Mouse (Mus musculus): ENCODE data around the gene Repin1. TPM values are rescaled to one million over a fixed set of nuclear protein-coding genes. Genes with fewer than 3 reads are reported as not detected.
A peak's percentile ranks its signal among the peaks of the same experiment; 100 is the strongest.

Gene Repin1
- polyA plus RNA-seq, 1 experiment from 2014 or later = 44.3 TPM

GRCm38 (mm10) chr6:48565693-48566310 is 27.9 kb upstream of the Repin1 start:
- Histone ChIP-seq H3K9me3 (no peaks in the 10 kb centered on the region), H3K27ac (replicated peaks) (no peak overlapping the region), H3K36me3 (peaks cover 22% of the 10 kb centered on the region), H3K9ac (no peak overlapping the region), H3K27me3 (no peaks in the 10 kb centered on the region), H3K4me3 (no peak overlapping the region), H3K4me2 (no peak overlapping the region), H3K4me1 (replicated peaks) (0 out of 2 replicates have a peak, but pooled peaks cover 4% of the 10 kb centered on the region)
- no peak for ATAC-seq (ENCODE audit: low FRiP score, low read depth)
- 94% methylated on average over 4 of the region's 4 CpGs for WGBS

- H3K4me2 ChIP-seq = no peak overlapping the region
- no peak for ATAC-seq (ENCODE audit: low FRiP score, low read depth)
- WGBS = 51% methylated on average over 5 of the region's 5 CpGs
- H3K27me3 ChIP-seq = no peaks in the 10 kb centered on the region
- no peak overlapping the region for H3K9ac ChIP-seq
- no peaks in the 10 kb centered on the region for H3K9me3 ChIP-seq
- H3K4me3 ChIP-seq = no peak overlapping the region
- H3K4me1 ChIP-seq (replicated peaks) = 0 out of 2 replicates have a peak, but pooled peaks cover 4% of the 10 kb centered on the region
- H3K36me3 ChIP-seq = peaks cover 18% of the 10 kb centered on the region
- H3K27ac ChIP-seq (replicated peaks) = no peak overlapping the region
Observed at GRCm38 (mm10) chr6:48566312-48566711, 27.4 kb upstream of the Repin1 start.

- Histone ChIP-seq H3K4me3 (no peak overlapping the region), H3K36me3 (peaks cover 12% of the 10 kb centered on the region), H3K9me3 (no peaks in the 10 kb centered on the region), H3K27me3 (no peaks in the 10 kb centered on the region), H3K4me2 (no peak overlapping the region), H3K4me1 (replicated peaks) (0 out of 2 replicates have a peak, but pooled peaks cover 4% of the 10 kb centered on the region), H3K9ac (no peak overlapping the region), H3K27ac (replicated peaks) (0 out of 2 replicates have a peak overlapping the region, but pooled peaks have one; percentile 10)
- WGBS = 80% methylated on average over 21 of the region's 21 CpGs
- ATAC-seq (ENCODE audit: low FRiP score, low read depth) = peak; percentile 49; the same call in 1 of the 2 replicates
Observed at GRCm38 (mm10) chr6:48568036-48568984, 25.4 kb upstream of the Repin1 start.

GRCm38 (mm10) chr6:48569065-48569807 is 24.4 kb upstream of the Repin1 start:
- Histone ChIP-seq H3K9ac (no peak overlapping the region), H3K36me3 (peaks cover 11% of the 10 kb centered on the region), H3K27ac (replicated peaks) (no peak overlapping the region), H3K4me3 (no peak overlapping the region), H3K27me3 (no peaks in the 10 kb centered on the region), H3K9me3 (no peaks in the 10 kb centered on the region), H3K4me2 (no peak overlapping the region), H3K4me1 (replicated peaks) (0 out of 2 replicates have a peak, but pooled peaks cover 4% of the 10 kb centered on the region)
- 82% methylated on average over 8 of the region's 8 CpGs for WGBS
- no peak for ATAC-seq (ENCODE audit: low FRiP score, low read depth)

GRCm38 (mm10) chr6:48572014-48572413 is 21.7 kb upstream of the Repin1 start:
- WGBS = 95% methylated on average over 5 of the region's 5 CpGs
- H3K9ac ChIP-seq = no peak overlapping the region
- H3K4me3 ChIP-seq = no peak overlapping the region
- H3K9me3 ChIP-seq = no peaks in the 10 kb centered on the region
- no peak overlapping the region for H3K27ac ChIP-seq (replicated peaks)
- no peaks in the 10 kb centered on the region for H3K27me3 ChIP-seq
- no peaks in the 10 kb centered on the region for H3K36me3 ChIP-seq
- no peak overlapping the region for H3K4me2 ChIP-seq
- 0 out of 2 replicates have a peak, but pooled peaks cover 4% of the 10 kb centered on the region for H3K4me1 ChIP-seq (replicated peaks)
- no peak for ATAC-seq (ENCODE audit: low FRiP score, low read depth)

GRCm38 (mm10) chr6:48572572-48573061 is 21.1 kb upstream of the Repin1 start, which contains the start of gene Rarres2:
Gene Rarres2, minus strand, starts transcription at chr6:48572789.
- no peaks in the 10 kb centered on the region for H3K27me3 ChIP-seq
- whole genome bisulfite sequencing = 38% methylated on average over 6 of the region's 6 CpGs
- no peak within 1 kb of the TSS for H3K4me2 ChIP-seq
- no peaks in the 10 kb centered on the region for H3K9me3 ChIP-seq
- no peak for ATAC-seq (ENCODE audit: low FRiP score, low read depth)
- H3K4me1 ChIP-seq (replicated peaks) = 0 out of 2 replicates have a peak, but pooled peaks cover 4% of the 10 kb centered on the region
- no peak within 1 kb of the TSS for H3K4me3 ChIP-seq
- H3K27ac ChIP-seq (replicated peaks) = no peak within 1 kb of the TSS
- no peak within 1 kb of the TSS for H3K9ac ChIP-seq
- H3K36me3 ChIP-seq = no peaks in the 10 kb centered on the region

GRCm38 (mm10) chr6:48573280-48573679 is 20.4 kb upstream of the Repin1 start:
- 74% methylated on average over 10 of the region's 10 CpGs for WGBS
- Histone ChIP-seq H3K27me3 (no peaks in the 10 kb centered on the region), H3K9me3 (no peaks in the 10 kb centered on the region), H3K27ac (replicated peaks) (no peak overlapping the region), H3K4me2 (no peak overlapping the region), H3K36me3 (no peaks in the 10 kb centered on the region), H3K9ac (no peak overlapping the region), H3K4me3 (no peak overlapping the region), H3K4me1 (replicated peaks) (0 out of 2 replicates have a peak, but pooled peaks cover 4% of the 10 kb centered on the region)
- no peak for ATAC-seq (ENCODE audit: low FRiP score, low read depth)

- no peak for ATAC-seq (ENCODE audit: low FRiP score, low read depth)
- no peaks in the 10 kb centered on the region for H3K9me3 ChIP-seq
- H3K4me3 ChIP-seq = no peak overlapping the region
- H3K4me2 ChIP-seq = no peak overlapping the region
- no peaks in the 10 kb centered on the region for H3K36me3 ChIP-seq
- no peak overlapping the region for H3K9ac ChIP-seq
- WGBS = 83% methylated on average over 3 of the region's 3 CpGs
- H3K27me3 ChIP-seq = no peaks in the 10 kb centered on the region
- H3K4me1 ChIP-seq (replicated peaks) = no peaks in the 10 kb centered on the region
- no peak overlapping the region for H3K27ac ChIP-seq (replicated peaks)
Observed at GRCm38 (mm10) chr6:48573981-48574380, 19.7 kb upstream of the Repin1 start.

- Histone ChIP-seq H3K4me1 (replicated peaks) (no peaks in the 10 kb centered on the region), H3K4me3 (no peak overlapping the region), H3K4me2 (no peak overlapping the region), H3K36me3 (no peaks in the 10 kb centered on the region), H3K9ac (no peak overlapping the region), H3K9me3 (no peaks in the 10 kb centered on the region), H3K27ac (replicated peaks) (no peak overlapping the region), H3K27me3 (no peaks in the 10 kb centered on the region)
- ATAC-seq (ENCODE audit: low FRiP score, low read depth) = no peak
- WGBS = 65% methylated on average over 5 of the region's 5 CpGs
Observed at GRCm38 (mm10) chr6:48578736-48579135, 14.9 kb upstream of the Repin1 start.

- H3K9me3 ChIP-seq = no peaks in the 10 kb centered on the region
- H3K27ac ChIP-seq (replicated peaks) = no peak overlapping the region
- WGBS = 42% methylated on average over 5 of the region's 5 CpGs
- no peak overlapping the region for H3K4me2 ChIP-seq
- no peaks in the 10 kb centered on the region for H3K36me3 ChIP-seq
- H3K9ac ChIP-seq = no peak overlapping the region
- H3K4me1 ChIP-seq (replicated peaks) = no peaks in the 10 kb centered on the region
- H3K4me3 ChIP-seq = no peak overlapping the region
- H3K27me3 ChIP-seq = no peaks in the 10 kb centered on the region
- ATAC-seq (ENCODE audit: low FRiP score, low read depth) = no peak
Observed at GRCm38 (mm10) chr6:48579215-48579648, 14.5 kb upstream of the Repin1 start.

- 34% methylated on average over 3 of the region's 3 CpGs for WGBS
- Histone ChIP-seq H3K27me3 (no peaks in the 10 kb centered on the region), H3K9me3 (no peaks in the 10 kb centered on the region), H3K4me3 (no peak overlapping the region), H3K9ac (no peak overlapping the region), H3K4me2 (no peak overlapping the region), H3K4me1 (replicated peaks) (no peaks in the 10 kb centered on the region), H3K27ac (replicated peaks) (no peak overlapping the region), H3K36me3 (no peaks in the 10 kb centered on the region)
- ATAC-seq (ENCODE audit: low FRiP score, low read depth) = no peak
Observed at GRCm38 (mm10) chr6:48581257-48581656, 12.4 kb upstream of the Repin1 start.
